Mouse (Mus musculus) monocyte, adult 2 months (primary cell): Measurements from ENCODE around the gene Grik4.

Experiments used
- DNase-seq, 2 experiments: peaks; one replicate each; pipeline ENCODE4 v3.0.0; 2022; ENCODE audit warnings: low spot score in 2 of 2, low read depth in 1 of 2

The Grik4 gene

DNA sequence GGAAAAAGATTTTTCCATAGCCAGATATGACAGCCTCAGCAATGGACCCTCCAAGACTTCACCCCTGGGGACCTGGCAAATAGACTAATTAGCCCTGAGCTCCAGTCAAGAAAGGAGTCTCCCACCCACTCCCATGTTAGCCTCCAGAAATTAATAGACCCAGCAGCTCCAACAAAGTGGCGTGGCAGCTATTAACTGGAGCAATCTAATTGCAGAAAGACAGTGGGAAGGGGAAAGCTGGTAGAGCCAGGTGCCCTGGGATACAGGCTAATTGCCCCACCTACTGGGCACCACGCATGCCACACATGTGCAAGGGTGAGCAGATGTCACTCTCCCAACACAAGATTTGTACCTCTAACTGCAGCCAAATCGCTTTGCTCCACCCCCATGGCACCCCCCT, 342.8 kb downstream of the Grik4 start:
- no peak for DNase-seq

DNA sequence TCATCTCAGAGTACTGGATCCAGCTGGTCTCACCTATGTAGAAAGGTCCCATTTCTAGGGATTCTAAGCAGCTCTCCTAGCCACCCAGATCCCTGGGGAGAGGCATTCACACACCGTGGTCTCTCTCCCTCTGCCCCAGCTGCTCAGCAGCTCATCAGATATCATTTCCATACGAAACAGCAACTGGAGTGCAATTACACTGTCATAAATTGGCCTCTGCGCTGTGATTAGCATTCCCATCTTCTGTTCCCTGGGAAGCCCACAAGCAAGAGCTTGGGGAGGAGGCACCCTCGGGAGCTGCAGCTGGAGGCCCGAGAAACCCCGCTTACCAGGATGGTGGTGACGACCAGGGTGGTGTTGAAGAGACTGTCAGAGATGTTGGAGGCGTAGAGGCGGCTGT, 346.8 kb downstream of the Grik4 start:
- no peak for DNase-seq

DNA sequence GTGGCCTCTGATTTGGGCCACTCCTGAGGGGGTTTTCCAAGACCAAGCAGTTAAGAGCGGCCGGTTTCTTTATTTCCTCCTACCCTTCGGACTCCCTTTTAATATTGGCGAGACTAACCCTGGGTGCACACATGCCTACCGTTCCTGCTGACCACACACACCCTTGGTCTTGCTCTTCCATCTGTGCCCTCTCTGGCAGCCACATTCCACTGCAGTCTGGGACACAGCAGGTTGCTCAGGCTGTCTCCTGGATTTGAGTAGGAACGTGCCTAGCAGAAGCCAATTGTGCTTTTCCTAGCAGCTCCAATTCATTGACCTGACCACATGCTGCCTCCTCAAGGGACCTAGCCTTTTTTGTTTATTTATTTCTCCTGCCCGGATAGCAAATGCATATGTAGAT, 365.8 kb downstream of the Grik4 start:
- no peak for DNase-seq

DNA sequence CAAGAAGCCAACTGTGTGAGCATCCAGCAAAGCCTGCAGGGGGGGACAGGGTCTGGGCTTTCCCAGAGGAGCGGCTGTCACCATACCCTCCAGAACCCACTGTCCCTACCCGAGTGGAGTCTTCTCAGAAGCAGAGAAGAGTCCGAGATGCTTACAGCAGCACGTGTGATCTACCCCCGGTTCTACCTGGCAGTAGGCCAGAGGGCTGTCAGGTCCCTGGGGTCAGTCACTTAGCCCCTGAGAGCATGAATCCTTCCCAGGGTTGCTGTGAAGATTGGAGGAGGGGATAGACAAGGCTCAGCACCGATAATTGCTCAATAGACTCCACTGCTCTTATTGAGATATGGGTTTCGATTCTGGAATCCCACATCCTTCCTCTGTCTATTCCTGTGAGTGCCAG, 366.2 kb downstream of the Grik4 start:
- no peak for DNase-seq

DNA sequence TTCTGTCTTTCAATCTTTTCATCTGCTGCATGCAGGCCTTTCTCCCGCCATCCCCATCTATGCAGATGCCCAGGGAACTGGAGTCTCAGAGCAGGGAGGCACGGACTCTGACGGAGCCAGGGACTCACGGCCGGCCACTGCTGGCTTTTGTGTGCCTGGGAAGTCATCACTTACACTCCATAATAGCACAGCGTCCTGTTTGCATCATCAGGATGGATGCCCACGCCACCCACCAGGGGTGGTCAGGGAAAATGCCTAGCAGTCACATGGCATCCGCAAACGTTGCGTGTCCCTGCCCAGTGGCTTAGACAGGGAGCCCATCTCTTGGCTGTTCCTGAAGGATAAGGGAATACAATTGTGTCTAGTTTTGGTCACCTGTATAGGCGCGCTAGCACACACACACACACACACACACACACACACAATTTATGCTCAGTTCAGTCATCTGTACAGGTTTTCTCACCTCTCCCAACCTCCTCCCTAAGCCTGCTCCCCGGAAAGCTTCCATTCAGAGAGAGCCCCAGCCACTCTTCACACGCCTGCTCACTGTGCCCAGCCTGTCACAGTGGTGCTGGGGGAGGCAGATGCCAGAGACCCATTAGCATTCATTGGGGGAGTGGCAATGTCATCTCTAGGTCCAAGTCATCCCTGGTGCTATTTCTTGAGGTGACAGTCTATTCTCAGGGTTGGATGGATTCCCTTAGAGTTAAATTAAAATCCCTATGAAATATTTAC, 370.5 kb downstream of the Grik4 start:
- no peak for DNase-seq

DNA sequence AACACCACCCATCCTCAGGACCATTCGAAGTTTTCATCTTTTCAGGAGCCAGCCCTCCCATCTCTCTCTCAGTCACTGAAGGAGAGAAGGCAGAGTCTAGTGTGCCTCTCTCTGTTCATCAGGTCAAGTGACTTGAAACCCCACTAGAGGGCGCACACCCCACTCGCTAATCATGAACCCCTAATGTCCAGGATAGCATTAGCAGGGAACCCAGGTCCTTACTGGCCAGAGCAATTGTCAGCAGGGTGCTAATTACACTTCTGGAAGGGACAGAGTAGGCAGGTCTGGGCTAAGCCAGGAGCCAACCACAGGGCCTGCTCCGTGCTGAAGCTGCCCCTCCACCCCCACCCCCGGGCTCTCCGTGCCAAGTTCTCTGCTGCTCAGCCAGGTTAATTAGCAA, 371.1 kb downstream of the Grik4 start:
- DNase-seq = no peak

DNA sequence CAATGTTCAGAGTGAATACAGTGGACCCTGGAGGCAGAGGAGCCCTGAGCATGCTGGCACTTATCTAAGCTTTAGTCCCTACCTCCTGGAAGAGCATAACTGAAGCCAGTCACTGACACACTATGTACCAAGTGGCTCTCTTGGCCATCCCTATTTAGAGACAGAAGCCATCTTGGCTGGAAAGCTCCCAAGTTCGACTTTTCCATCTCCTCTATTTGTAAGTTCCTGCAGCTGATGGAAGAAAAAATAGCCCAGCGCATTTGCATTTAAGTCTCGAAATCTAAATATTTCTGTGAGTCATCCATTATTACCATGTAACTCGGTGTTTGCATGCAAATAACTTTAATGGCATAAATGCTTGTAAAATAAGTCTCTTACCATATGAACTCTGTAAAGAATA, 378.4 kb downstream of the Grik4 start:
- DNase-seq = no peak

DNA sequence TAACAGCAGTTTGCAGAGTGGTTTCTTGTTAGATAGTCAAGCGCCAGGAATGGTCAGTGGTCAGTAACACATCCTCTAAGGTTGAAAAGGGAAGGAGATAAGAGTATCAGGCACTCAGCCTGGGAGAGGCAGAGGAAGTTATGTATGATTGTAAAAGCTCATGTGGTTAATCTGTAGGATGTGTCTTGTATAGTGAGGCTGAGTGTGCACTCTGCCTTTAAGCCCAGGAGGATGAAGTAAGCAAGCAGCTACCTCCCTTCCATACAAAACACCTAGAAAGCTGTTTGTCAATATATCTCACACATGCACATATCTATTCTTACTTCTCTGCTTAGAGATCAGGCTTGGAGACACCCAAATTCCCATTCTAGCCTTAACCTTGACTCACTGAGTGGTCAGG, 389.1 kb downstream of the Grik4 start:
- no peak for DNase-seq

DNA sequence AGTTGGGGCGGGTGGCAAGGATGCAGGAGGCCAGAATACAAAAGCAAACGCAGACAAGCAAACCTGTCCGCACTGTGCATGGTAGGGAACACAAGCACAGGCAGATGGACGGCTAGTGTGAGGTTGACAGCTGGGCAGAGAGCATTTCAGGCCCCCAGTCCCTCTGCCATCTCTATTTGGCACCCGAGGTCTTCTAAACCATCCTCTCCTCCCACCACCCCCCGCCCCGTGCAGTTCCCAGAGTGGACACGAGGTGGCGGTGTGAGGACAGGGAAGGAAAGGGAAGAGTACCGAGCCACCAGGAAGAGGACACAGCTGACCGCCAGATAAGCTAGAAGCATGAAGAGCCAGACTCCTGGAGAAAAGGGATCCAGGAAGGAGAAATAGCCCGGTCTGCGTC, 394.2 kb downstream of the Grik4 start:
- no peak for DNase-seq

DNA sequence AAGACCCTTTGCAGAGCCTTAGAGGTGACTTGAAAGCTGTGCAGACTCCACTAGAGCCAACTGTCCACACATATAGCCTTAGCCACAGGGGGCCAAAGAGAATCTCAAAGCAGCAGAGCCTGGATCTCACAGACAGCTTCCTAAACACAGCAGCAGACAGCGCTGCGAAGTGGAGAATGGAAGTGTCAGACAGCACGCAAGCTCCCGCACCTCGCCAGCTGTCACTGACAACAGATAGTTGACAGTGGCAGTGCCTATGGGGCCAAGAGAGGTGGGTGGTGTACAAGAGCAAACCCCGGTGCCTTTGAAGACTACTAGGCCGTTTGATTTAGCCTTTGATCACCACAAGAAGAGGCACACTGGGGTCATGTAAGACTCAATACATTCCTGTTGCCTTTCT, 395.3 kb downstream of the Grik4 start:
- no peak for DNase-seq

DNA sequence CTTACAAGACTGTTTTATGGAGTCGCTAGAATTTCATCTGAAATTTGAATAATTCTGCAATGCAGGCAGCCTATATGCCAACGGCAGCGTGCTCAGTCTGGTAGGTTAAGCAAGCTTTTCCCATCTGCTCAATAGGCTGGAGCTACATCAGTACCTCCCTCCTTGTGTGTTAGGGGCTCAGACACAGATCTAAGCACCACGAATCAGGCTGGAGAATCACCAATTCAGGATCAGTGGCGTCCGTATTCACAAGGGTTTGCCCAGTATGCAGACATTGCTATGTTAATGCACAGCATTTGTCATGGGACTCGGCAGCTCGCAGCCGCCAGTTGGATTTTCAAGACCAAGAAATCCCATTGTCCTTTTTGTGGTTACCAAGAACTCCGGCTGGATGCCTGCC, 399.8 kb downstream of the Grik4 start:
- DNase-seq = no peak

DNA sequence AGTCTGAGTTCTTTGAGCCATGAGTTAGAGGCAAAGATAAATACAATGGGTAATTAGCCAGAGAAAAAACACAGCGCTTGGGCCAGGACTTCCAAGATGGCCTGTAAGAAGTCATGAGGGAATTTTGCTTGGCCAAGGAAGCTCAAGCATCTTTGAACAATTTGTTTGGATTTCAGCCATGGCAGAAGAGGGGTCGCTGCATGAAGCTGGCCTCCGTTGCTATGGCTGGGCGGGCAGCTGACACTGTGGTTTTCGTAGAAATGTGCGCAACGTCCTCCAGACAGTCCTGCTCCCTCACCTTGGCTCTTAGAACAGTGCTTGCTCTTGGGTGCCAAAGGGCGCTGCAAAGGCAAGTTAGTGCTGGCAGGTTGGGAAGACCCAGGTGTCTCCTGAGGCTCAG, 410.8 kb downstream of the Grik4 start:
- no peak for DNase-seq

DNA sequence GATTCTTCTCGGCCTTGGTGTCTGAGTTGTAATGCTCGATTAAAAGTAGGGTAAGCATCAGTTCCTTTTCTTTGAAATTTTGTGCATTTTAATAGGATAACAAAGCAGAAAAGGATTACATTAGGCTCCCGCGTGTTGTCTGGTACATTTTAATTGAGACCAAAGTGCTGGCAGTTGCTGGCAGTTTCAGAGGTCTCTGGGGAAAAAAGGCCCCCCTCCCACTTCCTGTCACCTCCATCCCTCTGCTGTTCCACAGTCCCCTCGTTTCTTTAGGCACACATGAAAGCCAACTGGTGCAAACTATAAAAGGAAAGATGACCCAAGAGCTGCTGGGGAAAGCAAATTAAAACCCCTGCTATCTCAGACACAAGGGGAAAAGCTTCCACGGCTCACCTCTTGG, 411.3 kb downstream of the Grik4 start:
- DNase-seq = no peak

DNA sequence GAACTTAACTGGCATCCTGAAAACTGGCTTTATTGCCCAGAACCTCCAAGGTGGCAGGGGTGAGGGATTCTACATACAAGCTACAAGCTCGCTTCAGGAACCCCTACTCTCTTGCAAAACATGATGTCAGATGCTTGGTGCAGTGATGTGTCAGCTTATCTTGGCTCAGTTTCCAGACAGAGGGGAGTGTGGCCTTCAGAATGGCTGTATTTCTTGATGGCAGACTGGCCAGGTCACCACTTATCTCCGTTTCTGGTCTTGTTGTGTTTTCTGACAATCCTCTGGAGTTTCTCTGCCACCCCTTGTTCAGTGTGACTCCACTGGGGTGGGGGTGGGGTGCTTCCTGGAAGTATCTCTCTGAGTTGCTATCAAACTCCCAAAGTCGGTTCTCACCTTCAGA, 412.3 kb downstream of the Grik4 start:
- no peak for DNase-seq

DNA sequence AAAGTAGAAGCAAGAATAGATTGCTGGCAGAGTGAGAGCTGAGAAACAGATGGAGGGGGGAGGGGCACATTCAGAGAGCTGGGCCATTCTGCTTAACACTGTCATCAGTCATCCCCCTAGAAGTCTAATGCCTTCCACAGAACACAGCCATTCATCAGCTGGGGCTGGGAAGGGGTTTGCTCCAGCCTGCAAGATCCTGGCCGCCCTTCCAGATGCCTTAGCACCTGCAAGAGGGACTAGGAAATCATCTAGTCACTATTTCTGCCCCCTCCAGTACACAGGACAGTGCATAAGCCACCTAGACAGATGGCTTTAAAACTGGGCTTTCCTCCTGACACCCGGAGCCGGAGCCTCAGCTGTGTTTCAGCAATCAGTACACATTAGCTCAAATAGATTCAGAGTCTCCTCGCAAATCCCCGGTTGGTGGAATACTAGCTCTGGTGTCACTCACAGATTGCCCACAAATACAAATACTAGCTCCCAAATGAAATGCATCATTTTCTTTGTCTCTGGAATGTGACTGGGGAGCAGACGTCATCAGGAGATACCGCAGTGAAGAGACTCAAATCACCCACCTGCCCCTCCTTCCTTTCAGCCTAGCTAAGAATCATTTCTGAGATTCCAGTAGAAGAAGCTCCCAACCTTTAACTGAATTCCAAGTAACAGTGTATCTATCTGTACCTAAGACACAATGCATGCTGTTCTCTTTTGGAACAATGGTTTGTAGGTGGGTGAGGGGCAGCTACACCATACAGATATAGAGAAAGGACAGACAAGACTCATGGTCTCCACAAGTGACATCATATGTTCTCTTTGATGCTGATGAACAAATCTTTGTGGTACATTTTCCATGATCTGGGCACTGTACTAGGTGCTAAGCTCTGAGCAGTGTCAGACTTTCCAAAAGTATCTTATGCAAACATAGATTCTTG, 413.8 kb downstream of the Grik4 start:
- no peak for DNase-seq

DNA sequence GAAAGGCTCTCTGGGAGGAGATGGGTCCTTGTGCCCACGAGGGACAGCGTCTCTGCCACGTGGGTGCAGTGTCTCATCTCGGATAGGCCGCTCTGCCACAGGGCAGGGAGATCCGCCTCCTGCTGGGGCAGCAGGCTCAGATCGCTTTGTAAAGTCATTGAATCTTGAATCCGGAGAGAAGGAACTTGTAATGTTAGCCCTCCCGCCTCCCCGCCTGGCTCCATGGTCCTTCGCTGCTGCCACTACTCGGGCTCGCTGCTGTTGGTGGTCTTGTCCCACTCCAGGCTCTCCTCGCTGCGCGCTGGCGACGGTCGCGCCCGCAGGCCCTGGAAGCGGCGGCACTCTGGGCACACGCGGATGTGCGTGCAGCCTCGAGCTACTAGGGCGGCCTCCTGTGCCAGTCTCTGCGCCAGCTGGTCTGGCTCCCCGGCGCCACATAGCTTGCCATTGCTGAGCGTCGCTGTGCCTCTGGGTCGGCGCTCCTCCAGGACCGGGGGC, 423.7 kb downstream of the Grik4 start:
- no peak for DNase-seq

DNA sequence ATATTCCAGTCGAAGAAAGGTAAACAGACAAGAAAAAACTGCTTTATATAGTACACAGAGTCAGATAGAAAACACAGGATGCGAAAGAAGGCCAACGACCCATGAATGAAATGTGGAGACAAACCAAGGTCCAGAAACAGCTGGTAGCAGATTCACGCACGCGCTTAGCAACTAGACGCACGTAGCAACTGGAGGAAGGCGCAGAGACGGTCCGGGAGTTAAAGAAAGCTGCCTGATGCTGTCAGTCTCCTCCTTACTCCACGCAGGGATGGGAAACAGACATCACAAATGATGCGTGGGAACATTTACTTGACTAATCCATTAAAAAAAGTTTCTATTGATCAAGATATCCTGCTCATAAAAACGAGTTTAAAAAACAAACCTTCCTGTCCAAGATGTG, 426.1 kb downstream of the Grik4 start:
- DNase-seq = no peak

DNA sequence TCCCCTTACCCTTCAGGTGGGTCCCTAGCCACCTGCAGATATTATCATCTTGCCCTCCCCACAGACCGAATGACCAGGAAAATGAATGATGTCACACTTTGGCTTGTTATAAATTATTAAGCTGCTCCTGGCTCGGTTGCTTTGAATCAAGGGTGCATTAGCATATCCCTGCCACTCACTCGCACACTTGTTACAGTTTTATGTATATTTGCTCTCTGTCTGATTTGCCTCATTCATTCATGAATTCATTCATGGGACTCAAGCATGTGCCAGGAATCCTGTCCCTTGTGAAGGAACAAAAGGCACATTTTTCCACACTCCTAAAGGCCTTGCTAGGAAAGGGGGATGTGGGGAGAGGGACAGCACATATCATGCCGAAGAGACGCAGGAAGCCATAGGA, 431.1 kb downstream of the Grik4 start:
- no peak for DNase-seq

DNA sequence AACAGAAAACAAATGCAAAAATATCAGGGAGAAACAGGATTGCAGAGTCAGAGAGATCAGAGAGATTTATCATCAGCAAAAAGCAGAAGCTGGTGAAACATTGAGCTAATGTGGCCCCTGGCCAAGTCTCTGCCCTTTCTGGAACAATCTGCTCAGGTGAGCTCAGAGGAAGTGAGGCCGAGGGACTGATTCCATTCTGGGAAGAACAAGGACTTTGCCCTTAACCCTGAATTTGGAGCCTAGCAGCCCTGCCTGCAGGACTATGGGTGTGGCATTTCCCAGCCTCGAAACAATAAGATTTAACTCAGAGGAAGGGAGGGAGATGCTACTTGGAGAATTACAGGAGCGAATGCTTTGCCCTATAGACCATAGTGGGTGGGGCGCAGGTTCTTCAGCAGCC, 432.0 kb downstream of the Grik4 start:
- DNase-seq = no peak

DNA sequence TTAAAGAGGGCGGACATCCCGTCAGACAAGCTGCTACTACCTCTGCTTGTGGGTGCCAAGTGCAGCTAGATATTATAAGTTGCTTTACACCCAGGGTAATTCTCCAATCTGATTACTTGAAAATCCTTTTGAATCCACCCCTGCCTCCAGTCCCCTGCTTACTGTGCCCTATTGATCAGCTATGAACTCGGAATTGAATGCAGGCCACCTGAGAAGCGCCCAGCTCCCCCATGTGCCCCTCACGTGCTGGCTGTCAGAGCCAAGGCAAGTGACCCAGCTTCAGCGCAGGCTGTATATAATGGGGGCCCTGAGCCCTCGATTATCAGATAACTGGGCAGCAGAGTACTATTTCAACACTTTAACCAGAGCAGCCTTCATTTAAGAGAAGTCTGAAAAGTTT, 436.1 kb downstream of the Grik4 start:
- no peak for DNase-seq

DNA sequence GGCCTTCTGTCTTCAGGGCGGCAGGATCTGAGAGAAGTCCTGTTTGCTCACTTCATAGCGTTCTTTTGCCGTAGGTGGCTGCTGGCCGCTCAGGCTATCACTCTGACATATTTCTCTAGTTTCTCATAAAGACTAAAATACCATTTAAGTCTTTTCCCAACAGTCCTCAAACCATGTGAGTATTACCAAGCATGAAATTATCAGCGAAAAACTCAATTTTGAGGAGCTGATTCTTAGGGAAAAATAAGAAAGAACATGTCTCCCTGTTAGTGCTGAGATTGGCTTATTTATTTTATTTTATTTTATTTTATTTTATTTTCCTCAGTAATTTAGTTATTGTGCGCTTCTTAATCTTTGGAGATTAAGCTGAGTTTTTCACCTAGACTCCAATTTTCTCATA, 436.6 kb downstream of the Grik4 start, which contains the start of gene Tbcel:
Gene Tbcel (minus strand): TSS at position 101 of the 400 bp plus-strand sequence.
- no peak for DNase-seq

DNA sequence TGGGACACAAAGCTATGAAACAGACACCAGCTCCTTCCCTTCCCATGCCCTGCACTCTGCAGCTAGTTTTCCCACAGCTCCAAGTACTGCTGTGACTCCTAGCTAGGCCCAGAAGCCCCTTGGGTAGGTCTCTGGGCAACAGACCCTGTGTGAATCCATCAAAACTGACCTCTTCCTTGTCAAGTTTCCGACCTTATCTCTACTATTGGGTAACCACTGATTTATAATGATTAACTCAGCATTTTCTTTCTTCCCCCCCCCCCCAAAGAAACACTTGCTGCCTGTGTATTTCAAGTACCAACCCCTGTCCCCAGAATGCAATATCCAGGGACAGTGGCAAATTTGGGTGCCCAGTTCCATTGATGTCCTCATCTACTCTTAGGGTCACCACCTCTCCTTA, 437.3 kb downstream of the Grik4 start:
- no peak for DNase-seq
